Comparison of ENCODE assay signal across 9 mouse cellular contexts in the genomic region with DNA sequence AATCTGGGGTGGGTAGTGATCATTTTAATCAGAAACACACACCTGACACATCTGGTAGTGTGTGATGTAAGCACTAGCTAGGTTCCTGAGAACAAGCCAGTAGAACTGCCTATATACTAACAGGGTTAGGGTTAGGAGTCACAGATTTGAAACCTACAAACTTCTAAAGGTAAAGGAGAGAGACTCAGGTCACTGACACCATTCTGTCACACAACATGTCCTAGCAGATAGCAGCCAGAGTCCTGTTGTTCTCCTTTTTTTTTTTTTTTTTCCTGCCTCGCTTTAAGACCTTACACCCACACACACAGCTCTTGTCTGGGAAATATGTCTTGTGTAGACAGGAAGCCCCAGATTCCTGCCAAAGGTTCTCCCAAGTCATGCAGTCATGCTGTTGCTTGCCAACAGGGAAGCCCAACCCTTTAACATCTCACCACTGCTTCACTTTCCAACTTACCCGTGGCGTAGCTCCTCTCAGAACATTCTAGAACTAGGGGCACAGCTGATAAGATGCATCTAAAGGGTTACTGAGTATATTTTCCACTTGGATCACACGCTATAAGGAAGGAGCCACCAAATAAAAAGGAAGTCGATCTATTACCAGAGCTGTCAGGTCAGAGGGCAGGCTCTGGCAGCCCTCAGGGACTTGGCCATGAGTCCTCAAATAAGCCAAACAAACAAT. TPM values are rescaled to one million over a fixed set of nuclear protein-coding genes. Genes with fewer than 3 reads are reported as not detected.
DNase-seq lines count a peak whose midpoint lies in the region; ATAC-seq and TF ChIP-seq lines count a peak whose summit lies in the region.
"Had no signal": no experiment of that assay in that cellular context is flagged by ENCODE, and none has a peak within 500 bp of the region (broad histone marks: within the 10 kb centered on the region; RNA-seq: fewer than 3 reads in every experiment).

No protein-coding gene starts in this region.

- H3K27ac ChIP-seq in lung, embryonic 14.5 days (ENCODE audit: low read depth), result peak overlapping the region; percentile 2; the same call in 1 of the 2 replicates

- peak; percentile 63; the same call in 1 of the 2 replicates for ATAC-seq in lung, embryonic 14.5 days (ENCODE audit: insufficient read depth)
- ATAC-seq: activated CD4-positive, CD25-positive, alpha-beta regulatory T cell, adult 4 months had no signal

- no peak overlapping the region for H3K4me2 ChIP-seq in lung, embryonic 14.5 days

- no peaks in the 10 kb centered on the region for H3K9me3 ChIP-seq in lung, embryonic 14.5 days (ENCODE audit: low read depth, low read length)
- H3K9me3 ChIP-seq: megakaryocyte, embryonic 14.5 days had no signal

- peak; percentile 8 for DNase-seq in 416B (ENCODE audit: low read depth)
- DNase-seq in adrenal gland, adult 18-20 months (ENCODE audit: low spot score in 2 of 2), result peak; percentile 9 to 26
- DNase-seq in heart, adult 9 months (ENCODE audit: low spot score in 2 of 2), result peak; percentile 90 to 92
- DNase-seq in lung, embryonic 14.5 days, result peak; percentile 62
- no peak for DNase-seq in thymus, adult 18-20 months
- DNase-seq in right cerebral cortex, adult 2 months (ENCODE audit: low spot score in 2 of 2), result no peak
- no peak for DNase-seq in left cerebral cortex, adult 9 months (ENCODE audit: low spot score in 2 of 2)

- H3K36me3 ChIP-seq in lung, embryonic 14.5 days (ENCODE audit: insufficient read depth), result no peaks in the 10 kb centered on the region

- no peak overlapping the region for H3K9ac ChIP-seq in lung, embryonic 14.5 days

- WGBS in lung, embryonic 14.5 days, result 46% methylated on average over 5 of the region's 5 CpGs

- no peak overlapping the region for H3K4me3 ChIP-seq in lung, embryonic 14.5 days (ENCODE audit: low read depth, low read length)
- H3K4me3 ChIP-seq: megakaryocyte, embryonic 14.5 days had no signal

- TF ChIP-seq CTCF in lung, embryonic 14.5 days (IDR thresholded peaks at IDR 0.05; ENCODE audit: low read depth), result no peak

- H3K4me1 ChIP-seq in lung, embryonic 14.5 days (ENCODE audit: insufficient read depth), result no peaks in the 10 kb centered on the region

- no peaks in the 10 kb centered on the region for H3K27me3 ChIP-seq in lung, embryonic 14.5 days (ENCODE audit: insufficient read depth, low read length)
- H3K27me3 ChIP-seq: megakaryocyte, embryonic 14.5 days had no signal

RNA-seq across cellular contexts. Expression of a gene that starts 45.8 kb away (rescaled TPM):
- 10 to 100 TPM; 11.9 to 12.8 TPM for total RNA-seq in adrenal gland, adult 18-20 months (2021)
- 9.2 and 13.3 TPM in 2 replicates for polyA plus RNA-seq in lung, embryonic 14.5 days (2014; fragmentation: Nextera tagmentation; extraction: Ambion mirVana)

Comparison
In these comparisons a context has a peak if more than half of its experiments do, and no peak if none do; other contexts are left out.
1. DNase-seq: peak in 416B (single experiment), adrenal gland, adult 18-20 months (2 of 2), heart, adult 9 months (2 of 2) and lung, embryonic 14.5 days (single experiment); none in thymus, adult 18-20 months (0 of 2), right cerebral cortex, adult 2 months (0 of 2) and left cerebral cortex, adult 9 months (0 of 2).